Mouse (Mus musculus): Measurements from ENCODE around the gene St3gal3.

St3gal3 gene

DNA sequence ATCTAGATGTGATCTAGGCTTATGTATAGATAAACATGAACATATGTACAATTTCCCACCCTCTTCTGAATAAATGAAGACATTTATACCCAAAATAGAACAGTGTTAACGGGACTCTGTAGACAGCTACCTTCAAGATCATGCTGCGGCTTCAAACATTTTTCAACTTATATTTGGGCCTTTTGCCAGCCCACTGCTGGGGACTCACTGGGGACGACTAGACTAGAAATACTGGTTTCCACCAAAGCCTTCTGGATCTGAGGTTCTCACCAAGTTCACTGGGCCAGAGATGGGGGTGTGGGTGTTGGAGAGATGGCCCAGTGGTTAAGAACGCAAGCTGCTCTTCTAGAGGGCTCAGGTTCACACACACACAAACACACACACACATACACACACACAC is 49.7 kb downstream of the St3gal3 start:
- DNase-seq: no peak

GRCm38 (mm10) chr4:118083217-118083951 is 51.3 kb downstream of the St3gal3 start:
- peak; percentile 98 for DNase-seq

- no peak for DNase-seq
Measured at GRCm38 (mm10) chr4:118081608-118082331, 52.9 kb downstream of the St3gal3 start.

DNA sequence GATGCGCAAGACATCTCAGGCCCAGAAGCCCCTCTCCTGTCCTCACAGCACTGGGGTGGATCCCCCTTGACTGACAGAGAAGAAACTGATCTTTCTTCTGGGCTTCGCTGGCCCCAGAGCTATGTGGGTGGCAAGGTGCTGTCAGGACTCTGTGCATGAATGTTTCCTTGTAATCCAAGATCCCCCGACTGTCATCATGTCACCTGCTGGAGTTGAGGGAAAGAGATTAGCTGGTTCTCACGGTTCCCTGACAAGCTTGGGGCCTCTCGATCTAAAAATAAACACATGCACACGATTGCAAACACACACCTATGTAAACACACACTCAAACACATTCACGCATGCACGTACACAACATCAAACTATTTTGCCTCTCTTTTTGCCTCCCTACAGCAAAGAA is 54.2 kb downstream of the St3gal3 start:
- DNase-seq: no peak

GRCm38 (mm10) chr4:118079195-118079594 is 55.5 kb downstream of the St3gal3 start:
- no peak for DNase-seq

- no peak for DNase-seq
Measured at GRCm38 (mm10) chr4:118078576-118078975, 56.1 kb downstream of the St3gal3 start.

DNA sequence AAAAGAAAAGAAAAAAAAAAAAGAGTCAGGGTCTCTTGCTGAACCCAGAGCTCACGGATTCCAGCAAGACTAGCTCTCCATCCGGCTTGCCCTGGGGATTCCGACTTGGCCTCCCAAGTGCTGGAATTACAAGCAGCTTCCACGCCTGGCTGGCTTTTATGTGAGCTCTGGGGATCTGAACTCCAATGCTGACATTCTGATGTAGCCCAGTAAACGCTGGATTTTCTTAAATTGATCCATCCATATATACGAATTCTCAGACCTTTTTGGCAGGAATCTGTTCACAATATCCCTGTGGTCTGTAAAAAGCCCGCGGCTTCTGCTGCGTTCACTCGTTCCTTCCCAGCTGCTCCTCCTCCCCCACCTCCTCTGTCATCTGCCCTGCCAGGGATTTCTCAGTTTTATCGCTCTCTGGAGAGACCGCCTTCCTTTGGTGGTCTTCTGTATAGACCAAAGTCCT is 57.4 kb downstream of the St3gal3 start:
- no peak for DNase-seq

- no peak for DNase-seq
Measured at GRCm38 (mm10) chr4:118076648-118077047, 58.1 kb downstream of the St3gal3 start.

DNA sequence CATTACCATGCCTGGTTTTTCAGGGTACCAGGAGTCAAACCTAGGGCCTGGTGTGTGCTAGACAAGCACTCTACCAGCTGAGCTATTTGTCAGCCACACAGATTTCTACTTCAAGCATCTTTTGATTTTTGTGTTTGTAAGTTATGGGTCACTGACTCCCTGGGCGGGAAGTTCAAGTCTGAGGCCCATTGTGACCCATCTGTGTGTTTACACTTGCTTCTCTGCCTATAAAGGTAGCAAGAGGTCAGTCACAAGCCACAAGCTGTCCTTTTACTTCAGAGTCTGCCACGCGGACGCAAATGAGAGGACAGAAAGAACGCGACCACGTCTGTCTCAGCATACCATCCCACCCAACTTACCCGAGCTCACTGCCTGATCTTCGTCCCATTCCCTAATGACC is 59.4 kb downstream of the St3gal3 start:
- no peak for DNase-seq

DNA sequence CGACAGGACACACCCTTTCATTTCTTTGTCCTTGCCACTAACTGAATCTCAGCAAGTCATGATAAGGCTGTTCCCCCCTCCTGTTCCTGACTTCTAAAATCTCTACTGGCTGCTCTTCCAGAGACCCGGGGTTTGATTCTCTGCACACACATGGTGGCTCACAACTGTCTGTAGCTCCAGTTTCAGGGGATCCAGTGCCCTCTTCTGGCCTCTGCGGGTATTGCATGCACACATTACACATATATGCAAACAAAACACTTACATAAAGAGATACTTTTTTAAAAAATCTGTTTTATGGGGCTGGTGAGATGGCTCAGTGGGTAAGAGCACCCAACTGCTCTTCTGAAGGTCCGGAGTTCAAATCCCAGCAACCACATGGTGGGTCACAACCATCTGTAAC is 60.5 kb downstream of the St3gal3 start:
- no peak for DNase-seq

- no peak for DNase-seq
Measured at GRCm38 (mm10) chr4:118073128-118073527, 61.6 kb downstream of the St3gal3 start.

- DNase-seq: no peak
Measured at GRCm38 (mm10) chr4:118071891-118072290, 62.8 kb downstream of the St3gal3 start.

DNA sequence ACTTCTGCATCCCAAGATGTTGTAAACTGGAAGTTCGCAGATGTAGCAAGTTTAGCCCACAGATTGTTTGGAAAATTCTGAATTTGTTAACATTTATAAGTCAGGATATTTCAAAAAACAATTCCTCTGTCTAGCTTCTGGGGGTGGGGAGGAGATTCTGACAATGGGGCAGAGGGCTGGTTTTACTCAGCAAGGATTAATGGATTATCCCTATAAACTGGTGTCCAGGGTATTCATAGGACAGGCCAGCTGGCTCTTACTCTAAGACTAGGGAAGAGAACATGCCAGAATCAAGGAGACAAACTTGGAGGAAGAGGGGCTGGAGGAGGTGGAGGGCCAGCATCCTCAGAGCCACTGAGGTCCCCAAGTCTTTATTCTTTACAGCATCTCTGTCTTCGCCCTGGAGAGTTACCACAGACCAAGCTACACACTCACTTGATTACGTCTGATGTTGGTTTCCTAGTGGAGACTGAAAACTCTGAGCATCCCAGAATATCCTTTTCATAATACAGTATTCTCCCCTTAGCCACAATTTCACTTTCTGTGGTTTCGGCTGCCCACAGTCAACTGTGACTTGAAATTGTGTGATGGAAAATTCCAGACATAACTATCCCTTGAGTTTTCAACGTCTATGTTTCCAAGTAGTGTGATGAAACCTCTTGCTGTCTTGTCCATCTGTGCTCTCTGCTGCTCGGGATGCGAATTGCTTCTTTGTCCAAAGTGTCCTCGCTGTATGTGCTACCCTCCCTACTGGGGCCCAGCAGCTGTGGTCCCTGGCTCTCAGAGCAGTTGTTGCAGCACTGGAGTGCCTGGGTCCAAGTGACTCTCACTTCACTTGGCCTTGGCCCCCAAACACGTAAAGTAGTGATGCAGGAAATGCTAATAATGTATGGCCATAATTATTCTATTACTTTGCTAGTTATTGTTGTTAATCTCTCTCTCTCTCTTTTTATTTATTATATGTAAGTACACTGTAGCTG is 64.2 kb downstream of the St3gal3 start:
- DNase-seq: no peak

DNA sequence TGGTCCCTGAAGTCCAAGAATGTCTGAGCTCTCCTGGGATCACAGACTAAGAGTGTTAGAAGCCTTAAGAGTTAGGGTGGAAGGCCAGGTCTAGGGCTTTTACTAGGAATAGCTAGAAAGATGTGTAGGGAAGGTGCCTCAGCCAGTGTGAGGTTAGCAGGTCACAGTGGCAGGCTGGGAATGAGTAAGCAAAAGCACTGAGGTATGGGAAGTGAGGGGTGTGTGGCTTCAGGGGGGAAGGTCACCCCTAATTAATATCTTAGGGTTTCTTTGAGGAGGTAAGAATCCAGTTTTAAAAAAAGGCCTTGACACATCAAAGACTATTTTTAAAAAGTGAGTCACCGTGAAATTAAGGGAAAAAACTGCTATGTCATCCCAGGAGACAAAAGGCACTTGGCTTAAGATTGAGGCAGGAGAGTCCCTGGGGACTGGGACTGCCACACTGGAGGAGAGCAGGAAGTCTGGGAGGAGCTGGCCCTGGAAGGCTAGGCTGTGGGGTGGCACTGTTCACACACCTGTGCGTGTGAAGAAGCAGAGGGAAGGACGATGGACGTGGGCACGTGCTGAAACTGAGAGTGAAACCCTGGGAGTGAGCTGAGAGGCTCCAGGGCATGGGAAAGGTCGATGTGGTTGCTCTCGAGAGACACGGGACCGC is 72.8 kb downstream of the St3gal3 start:
- DNase-seq: no peak

GRCm38 (mm10) chr4:118060915-118061530 is 73.7 kb downstream of the St3gal3 start:
- no peak for DNase-seq

DNA sequence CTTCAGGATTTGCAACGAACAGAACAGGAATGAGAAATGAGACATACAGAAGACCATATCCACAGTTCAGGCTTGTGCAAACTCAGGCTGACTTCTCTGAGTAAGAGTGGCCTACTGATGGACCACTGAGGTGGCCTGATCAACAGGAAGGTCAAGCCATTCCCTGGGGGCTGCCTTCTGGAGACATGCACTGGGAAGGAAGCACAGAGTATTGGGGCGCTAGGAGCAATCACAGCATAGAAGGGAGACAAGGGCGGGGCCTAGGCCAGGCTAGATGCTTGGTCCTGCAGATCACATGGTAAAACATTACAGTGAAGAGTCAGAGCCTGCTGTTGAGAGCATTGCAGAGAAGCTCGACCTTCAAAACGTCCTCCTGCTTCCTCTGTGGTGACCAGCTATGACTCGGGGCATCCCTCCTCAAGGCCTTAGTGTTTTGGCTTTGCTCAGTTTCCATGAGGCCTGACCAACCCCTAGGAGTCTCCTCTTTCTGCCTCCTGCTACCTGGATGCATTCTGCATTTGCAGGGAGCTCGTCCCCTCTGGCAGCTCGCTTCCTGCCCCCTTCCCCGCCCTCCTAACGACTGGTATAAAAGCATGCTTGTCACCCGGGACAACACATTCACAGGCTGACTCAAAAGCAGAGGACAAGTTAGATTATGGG is 74.8 kb downstream of the St3gal3 start:
- no peak for DNase-seq

DNA sequence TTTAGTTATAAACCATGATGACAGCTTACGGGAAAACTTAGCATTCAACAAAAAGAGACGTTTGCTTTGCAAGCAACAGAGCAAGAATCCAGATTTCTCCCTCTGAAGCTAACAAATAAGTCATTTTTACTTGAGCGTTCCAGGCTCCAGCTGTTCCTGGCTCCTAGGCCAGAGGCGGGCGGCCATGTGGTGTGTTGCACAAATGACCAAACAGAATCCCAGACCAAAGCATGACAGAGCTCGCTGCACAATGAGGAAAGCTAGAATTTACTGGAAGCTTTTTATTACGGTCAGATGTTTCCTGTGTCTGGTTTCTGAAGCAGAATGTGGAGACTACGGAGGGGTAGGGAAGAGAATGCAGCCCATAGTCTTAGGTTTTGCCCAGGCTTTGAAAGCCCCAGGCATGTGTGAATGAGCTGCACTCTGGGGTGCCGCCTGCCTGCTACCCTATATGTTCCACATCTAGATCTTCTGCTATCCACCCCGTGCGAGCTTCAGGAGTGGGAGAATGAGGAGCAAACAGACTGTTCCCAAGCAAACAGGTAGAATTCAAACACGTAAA is 76.5 kb downstream of the St3gal3 start:
- DNase-seq: no peak

- DNase-seq: no peak
Measured at GRCm38 (mm10) chr4:118057076-118057475, 77.6 kb downstream of the St3gal3 start.

- no peak for DNase-seq
Measured at GRCm38 (mm10) chr4:118054615-118055014, 80.1 kb downstream of the St3gal3 start.

DNA sequence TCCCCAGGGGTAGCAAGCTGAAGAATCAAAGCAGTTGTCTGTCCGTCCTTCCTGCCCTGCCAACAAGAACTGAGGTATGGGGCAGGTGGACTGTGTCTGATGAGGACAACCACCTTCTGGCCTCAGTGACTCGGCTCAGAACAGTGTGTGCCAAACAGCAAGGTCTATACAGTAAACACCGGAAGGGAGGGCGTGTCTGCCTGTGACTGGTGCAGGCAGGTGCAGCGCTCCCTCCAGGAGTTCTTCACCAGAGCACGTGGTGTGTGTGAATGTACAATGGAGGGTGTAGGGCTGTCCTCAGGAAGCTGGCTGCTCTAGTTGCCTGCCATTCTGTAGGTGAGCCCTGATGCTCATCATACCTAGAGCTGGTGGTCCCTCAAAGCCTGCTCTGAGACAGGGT is 80.8 kb downstream of the St3gal3 start:
- DNase-seq: no peak

DNA sequence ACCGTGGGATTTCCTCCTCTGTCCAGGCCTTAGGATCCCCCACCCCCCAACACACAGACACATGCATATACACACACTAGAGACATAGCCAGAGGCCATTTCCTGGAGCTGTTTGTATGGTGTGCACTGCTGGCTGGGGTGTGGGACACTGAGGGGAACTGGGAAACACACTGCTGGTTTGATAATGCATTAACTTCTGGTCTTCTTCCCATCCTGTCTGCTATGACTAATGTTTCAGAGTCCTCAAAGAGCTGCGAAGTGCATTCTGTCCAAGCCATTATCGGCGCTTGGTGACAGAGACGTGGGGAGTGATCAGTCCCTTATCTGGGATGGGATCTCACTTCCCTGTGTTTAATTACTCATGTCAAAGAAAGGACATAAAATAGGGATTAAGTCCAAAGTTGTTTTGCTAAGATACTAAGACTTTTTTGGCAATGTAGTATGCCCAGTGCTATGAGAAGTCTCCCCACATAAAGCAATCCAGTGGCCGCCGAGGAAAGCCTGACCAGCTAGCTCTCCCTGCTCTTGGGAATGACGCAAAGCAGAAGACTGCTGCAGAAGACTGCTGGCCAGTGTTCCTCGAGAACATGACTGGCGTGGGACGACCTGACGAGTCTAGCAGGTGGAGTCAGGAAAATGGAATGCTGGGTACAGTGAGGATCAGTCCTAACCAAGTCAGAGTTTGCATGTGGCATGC is 85.0 kb downstream of the St3gal3 start:
- no peak for DNase-seq
